In the genomic region with DNA sequence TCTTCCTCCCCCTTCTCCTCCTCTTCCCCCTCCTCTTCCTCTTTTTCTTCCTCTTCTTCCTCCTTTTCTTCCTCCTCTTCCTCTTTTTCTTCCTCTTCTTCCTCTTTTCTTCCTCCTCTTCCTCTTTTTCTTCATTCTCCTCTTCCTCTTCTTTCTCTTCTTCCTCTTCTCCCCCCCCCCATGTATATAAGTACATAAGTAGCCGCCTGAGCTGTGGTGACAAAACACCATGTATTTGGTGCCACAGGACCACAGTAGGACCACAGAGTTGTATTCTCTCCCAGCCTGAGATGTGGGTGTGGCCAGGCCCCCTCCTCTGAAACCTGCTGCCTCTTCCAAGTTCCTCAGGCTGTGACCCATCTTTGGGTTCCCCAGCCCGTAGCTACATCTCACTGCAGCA, we compare ENCODE assay signal across 24 mouse cellular contexts. TPM values are rescaled to one million over a fixed set of nuclear protein-coding genes. Genes with fewer than 3 reads are reported as not detected.
"Had no signal": no experiment of that assay in that cellular context is flagged by ENCODE, and none has a peak within 500 bp of the region (broad histone marks: within the 10 kb centered on the region; RNA-seq: fewer than 3 reads in every experiment).

No protein-coding gene starts in this region.

- H3K27me3 ChIP-seq: intestine, embryonic 15.5 days; kidney, embryonic 15.5 days; limb, embryonic 12.5 days; limb, embryonic 15.5 days; lung, embryonic 15.5 days had no signal

- H3K27ac ChIP-seq: intestine, embryonic 15.5 days; kidney, embryonic 15.5 days; limb, embryonic 12.5 days; limb, embryonic 15.5 days; liver, embryonic 14.5 days; lung, embryonic 15.5 days; stomach, postnatal 0 days had no signal

- H3K4me2 ChIP-seq: intestine, embryonic 15.5 days; kidney, embryonic 15.5 days; limb, embryonic 12.5 days; limb, embryonic 15.5 days; lung, embryonic 15.5 days had no signal

- ATAC-seq: intestine, embryonic 15.5 days had no signal

- H3K36me3 ChIP-seq: intestine, embryonic 15.5 days; kidney, embryonic 15.5 days; limb, embryonic 12.5 days; limb, embryonic 15.5 days; lung, embryonic 15.5 days had no signal

- H3K9me3 ChIP-seq: intestine, embryonic 15.5 days; kidney, embryonic 15.5 days; limb, embryonic 12.5 days; limb, embryonic 15.5 days; lung, embryonic 15.5 days had no signal

- H3K4me1 ChIP-seq: intestine, embryonic 15.5 days; lung, embryonic 15.5 days had no signal

- H3K4me3 ChIP-seq: intestine, embryonic 15.5 days; kidney, embryonic 15.5 days; limb, embryonic 12.5 days; limb, embryonic 15.5 days; lung, embryonic 15.5 days had no signal

- DNase-seq: kidney, adult 11 months; kidney, adult 8-10 months; kidney, postnatal 10 days; kidney, postnatal 36 days; left cerebral cortex, postnatal 4 days; lung, adult 18-20 months; lung, postnatal 10 days; lung, postnatal 36 days; midbrain, embryonic 14.5 days; right cerebral cortex, postnatal 4 days; thymus, adult 2 months; thymus, postnatal 14 days; thymus, postnatal 4 days had no signal

- H3K9ac ChIP-seq: intestine, embryonic 15.5 days; kidney, embryonic 15.5 days; limb, embryonic 12.5 days; limb, embryonic 15.5 days; liver, embryonic 14.5 days; lung, embryonic 15.5 days had no signal

RNA-seq across cellular contexts. Expression of gene Umodl1, which starts 50.8 kb away (rescaled TPM):
- total RNA-seq: megakaryocyte progenitor cell, adult 5-6 weeks had no signal
- polyA plus RNA-seq: limb, embryonic 15.5 days; midbrain, embryonic 14.5 days; neural tube, embryonic 11.5 days; neural tube, embryonic 14.5 days; stomach, embryonic 14.5 days; stomach, postnatal 0 days had no signal
